Mouse (Mus musculus): ENCODE data around the gene Zcchc9. TPM values are rescaled to one million over a fixed set of nuclear protein-coding genes. Genes with fewer than 3 reads are reported as not detected.

Gene Zcchc9
- polyA plus RNA-seq, 1 experiment from 2014 or later: 14.6 TPM

DNA sequence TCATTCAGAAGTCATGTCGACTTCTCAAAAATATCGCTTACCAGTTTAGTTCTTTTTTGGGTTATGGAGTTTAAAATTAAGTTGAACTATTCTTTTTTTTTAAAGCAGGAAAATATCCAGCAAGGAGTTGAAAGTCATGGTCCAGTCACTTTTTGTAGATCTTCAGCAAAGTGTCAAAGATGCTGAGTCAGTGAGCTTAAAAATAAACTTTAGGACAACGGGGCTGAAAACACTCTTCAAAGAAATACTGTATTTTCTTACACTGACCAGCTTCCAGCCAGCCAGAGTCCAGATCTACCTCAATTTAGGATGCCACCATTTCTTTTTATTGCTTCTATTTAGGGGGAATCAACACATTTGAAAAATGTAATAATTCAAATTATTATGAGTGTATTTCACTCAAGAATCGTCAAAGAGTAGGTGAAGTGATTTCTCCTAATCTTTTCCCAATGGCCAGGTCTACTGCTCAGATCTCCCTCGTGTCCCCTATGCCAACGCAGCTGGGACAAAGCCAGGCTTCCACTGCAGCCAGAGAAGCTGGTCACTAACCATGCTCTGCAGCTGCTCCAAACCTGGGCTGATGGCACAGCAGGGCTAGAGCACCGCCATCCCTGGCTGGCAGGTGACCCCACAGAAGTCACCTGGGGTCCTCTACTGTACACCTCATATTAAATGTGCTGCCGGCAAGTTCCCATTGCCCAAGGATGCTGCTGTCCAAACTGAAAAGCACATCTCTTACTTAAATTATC is 47.0 kb downstream of the Zcchc9 start:
- Histone ChIP-seq H3K4me2 (no peak overlapping the region), H3K4me3 (replicated peaks) (no peak overlapping the region)

DNA sequence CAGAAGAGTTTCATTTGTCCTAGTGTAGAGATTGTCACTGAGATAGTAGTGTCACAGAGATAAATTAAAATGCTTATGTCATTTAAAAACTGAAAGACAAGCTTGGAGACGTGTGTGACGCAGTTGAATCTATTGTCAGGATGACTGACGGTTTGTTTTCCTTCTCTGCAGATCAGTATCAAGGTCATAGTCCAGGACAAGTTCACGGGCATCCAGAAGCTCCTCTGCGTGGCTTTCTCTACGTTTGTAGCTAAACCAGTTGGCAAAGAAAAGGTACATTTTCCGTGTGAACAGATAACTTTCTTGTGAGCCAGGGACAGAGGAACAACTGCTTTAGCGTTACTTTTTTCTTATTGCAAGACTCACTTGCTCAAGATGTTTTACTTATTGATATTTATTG is 47.7 kb downstream of the Zcchc9 start:
- no peak for DNase-seq
- Histone ChIP-seq H3K4me2 (no peak overlapping the region), H3K4me3 (replicated peaks) (no peak overlapping the region), H3K9ac (no peak overlapping the region), H3K4me1 (replicated peaks) (no peaks in the 10 kb centered on the region), H3K27me3 (no peaks in the 10 kb centered on the region), H3K9me3 (replicated peaks) (no peaks in the 10 kb centered on the region), H3K27ac (no peak overlapping the region), H3K36me3 (no peaks in the 10 kb centered on the region)
- no peak for ATAC-seq (ENCODE audit: low read depth)
- 58% methylated on average over 8 of the region's 8 CpGs for WGBS (ENCODE audit: insufficient replicate concordance)

More for the DNA sequence above, 47.0 kb downstream of the Zcchc9 start:
- ATAC-seq (ENCODE audit: low read depth) (no peak), DNase-seq (no peak)
- Histone ChIP-seq H3K27ac (no peak overlapping the region), H3K9ac (no peak overlapping the region), H3K27me3 (no peaks in the 10 kb centered on the region), H3K4me1 (replicated peaks) (no peaks in the 10 kb centered on the region), H3K9me3 (replicated peaks) (no peaks in the 10 kb centered on the region), H3K36me3 (no peaks in the 10 kb centered on the region)
- 76% methylated on average over 8 of the region's 8 CpGs for WGBS (ENCODE audit: insufficient replicate concordance)

DNA sequence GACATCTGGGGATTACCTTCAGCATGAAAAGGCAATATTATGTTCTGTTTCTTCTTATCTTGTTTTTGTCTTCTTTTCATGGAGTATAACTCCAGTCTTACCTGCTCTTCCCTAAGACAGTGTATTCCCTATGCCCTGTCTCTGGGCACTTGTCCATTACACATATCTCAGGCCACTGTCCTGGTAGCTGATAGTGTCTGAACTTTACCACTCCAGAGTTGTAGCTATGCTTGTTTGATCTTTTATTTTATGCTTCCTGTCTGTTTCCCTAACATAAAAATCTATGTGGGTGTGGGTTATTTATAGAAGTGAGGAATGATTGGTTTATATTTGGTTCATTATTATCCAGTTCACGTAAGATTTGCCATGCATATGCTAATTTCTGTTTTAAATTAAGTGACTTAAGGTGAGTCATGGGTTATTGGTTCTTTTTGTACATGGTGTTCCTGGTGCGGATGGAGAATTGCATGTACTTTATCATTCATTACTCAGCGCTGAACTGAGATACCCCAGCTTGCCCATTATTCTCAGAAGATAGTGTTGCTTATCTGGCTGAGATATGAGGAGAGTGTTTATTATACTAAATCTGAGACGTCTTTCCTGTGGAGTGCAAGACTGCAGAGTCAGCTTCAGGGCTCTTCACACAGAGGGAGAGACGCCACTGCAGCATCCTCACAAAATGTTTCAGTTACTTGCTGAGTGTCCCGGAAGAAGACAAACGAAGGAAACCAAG is 49.0 kb downstream of the Zcchc9 start:
- Histone ChIP-seq H3K36me3 (no peaks in the 10 kb centered on the region), H3K9me3 (replicated peaks) (no peaks in the 10 kb centered on the region), H3K9ac (no peak overlapping the region), H3K27ac (no peak overlapping the region), H3K4me3 (replicated peaks) (no peak overlapping the region), H3K4me2 (no peak overlapping the region), H3K4me1 (replicated peaks) (no peaks in the 10 kb centered on the region), H3K27me3 (no peaks in the 10 kb centered on the region)
- 57% methylated on average over 7 of the region's 7 CpGs for WGBS (ENCODE audit: insufficient replicate concordance)
- ATAC-seq (ENCODE audit: low read depth): no peak
- DNase-seq: no peak

DNA sequence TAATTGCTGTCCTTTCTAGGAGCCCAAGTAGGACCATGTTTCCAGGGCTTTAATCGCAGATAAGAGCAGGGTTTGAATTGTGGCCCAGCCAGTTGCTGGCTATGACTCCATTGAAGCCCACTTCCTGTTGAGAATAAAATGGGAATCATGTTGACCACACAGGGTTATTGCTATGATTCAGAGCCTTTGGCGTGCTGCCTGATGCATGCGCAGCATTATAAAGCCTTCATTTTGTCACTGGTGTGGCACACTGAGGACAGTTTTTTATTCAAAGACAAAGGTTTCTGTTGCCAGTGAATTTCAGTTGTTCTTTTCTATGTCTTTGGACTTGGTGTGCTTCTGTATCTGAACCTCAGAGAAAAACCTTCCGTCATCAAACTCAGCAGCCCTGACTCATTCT is 51.3 kb downstream of the Zcchc9 start:
- ATAC-seq (ENCODE audit: low read depth): no peak
- DNase-seq: no peak
- no peaks in the 10 kb centered on the region for H3K4me1 ChIP-seq (replicated peaks)
- no peaks in the 10 kb centered on the region for H3K36me3 ChIP-seq
- H3K27ac ChIP-seq: no peak overlapping the region
- H3K9me3 ChIP-seq (replicated peaks): no peaks in the 10 kb centered on the region
- WGBS (ENCODE audit: insufficient replicate concordance): 80% methylated on average over 4 of the region's 4 CpGs
- H3K4me3 ChIP-seq (replicated peaks): no peak overlapping the region
- no peak overlapping the region for H3K4me2 ChIP-seq
- H3K27me3 ChIP-seq: no peaks in the 10 kb centered on the region
- no peak overlapping the region for H3K9ac ChIP-seq

DNA sequence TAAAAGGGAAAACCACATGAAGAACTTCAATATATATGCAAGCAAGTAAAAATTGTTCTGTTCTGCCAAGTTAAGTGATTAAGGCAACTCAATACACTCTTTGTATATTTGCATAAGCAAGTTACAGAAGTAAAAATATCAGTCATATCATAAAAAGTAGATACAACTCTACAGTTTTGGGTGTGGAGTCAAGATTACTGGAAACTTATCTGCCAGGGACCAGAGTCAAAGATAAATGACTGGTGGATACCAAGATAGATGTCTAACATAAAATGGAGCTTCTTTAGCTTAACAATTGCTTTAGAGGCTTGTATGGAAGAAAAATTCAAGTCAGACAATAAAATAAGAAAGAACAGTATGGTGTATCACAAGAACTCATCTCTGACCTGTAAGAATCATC is 52.7 kb downstream of the Zcchc9 start:
- no peaks in the 10 kb centered on the region for H3K9me3 ChIP-seq (replicated peaks)
- H3K36me3 ChIP-seq: no peaks in the 10 kb centered on the region
- no peak overlapping the region for H3K27ac ChIP-seq
- H3K4me3 ChIP-seq (replicated peaks): no peak overlapping the region
- no peaks in the 10 kb centered on the region for H3K27me3 ChIP-seq
- H3K4me1 ChIP-seq (replicated peaks): no peaks in the 10 kb centered on the region
- DNase-seq: no peak
- H3K4me2 ChIP-seq: no peak overlapping the region
- ATAC-seq (ENCODE audit: low read depth): no peak
- H3K9ac ChIP-seq: no peak overlapping the region

DNA sequence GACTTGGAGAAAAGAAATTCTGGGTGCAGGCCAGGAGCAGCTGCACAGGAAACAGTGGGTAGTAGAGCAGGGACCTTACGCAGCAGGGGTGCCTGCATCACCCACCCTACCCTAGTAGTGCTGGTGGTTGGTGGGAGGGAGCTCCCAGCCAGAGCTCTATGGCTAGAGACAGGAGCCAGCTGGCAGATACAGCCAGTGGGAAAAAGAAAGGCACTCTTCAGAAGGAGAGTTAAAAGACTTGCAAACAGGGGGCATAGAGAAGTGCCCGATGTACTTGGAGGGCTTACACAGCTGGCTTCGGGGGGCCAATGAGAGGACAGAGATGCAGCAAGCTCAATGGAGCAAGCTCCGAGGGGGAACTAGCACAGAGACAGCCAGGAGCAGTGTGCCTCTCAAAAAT is 53.8 kb downstream of the Zcchc9 start:
- WGBS (ENCODE audit: insufficient replicate concordance): 44% methylated on average over 4 of the region's 4 CpGs
- no peaks in the 10 kb centered on the region for H3K9me3 ChIP-seq (replicated peaks)
- DNase-seq: no peak

DNA sequence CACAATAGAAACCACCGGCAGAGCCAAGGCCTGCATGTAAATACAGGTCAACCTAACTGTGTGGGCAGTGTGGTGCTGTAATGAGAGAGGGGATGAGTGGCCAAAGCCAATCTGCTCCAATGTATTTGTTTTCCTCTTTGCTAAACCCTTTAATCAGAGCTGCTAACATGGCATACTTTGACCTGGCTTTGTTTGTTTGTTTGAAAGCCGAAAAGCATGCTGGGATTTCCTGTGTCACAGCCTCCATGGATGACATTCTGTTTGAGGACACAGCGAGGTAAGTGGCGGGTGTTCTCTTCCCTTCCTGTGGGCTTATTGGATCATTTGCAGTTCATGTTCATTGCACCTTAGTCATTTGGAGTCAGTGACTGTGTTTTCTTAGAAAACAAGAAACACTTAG is 57.5 kb downstream of the Zcchc9 start:
- Histone ChIP-seq H3K9me3 (replicated peaks) (no peaks in the 10 kb centered on the region), H3K27ac (no peak overlapping the region), H3K27me3 (no peaks in the 10 kb centered on the region), H3K4me3 (replicated peaks) (no peak overlapping the region), H3K36me3 (no peaks in the 10 kb centered on the region), H3K9ac (no peak overlapping the region), H3K4me1 (replicated peaks) (no peaks in the 10 kb centered on the region), H3K4me2 (no peak overlapping the region)
- ATAC-seq (ENCODE audit: low read depth): no peak
- 73% methylated on average over 4 of the region's 4 CpGs for WGBS (ENCODE audit: insufficient replicate concordance)
- no peak for DNase-seq

More for the DNA sequence above, 53.8 kb downstream of the Zcchc9 start:
- no peak overlapping the region for H3K9ac ChIP-seq
- no peak overlapping the region for H3K4me3 ChIP-seq (replicated peaks)
- no peaks in the 10 kb centered on the region for H3K36me3 ChIP-seq
- H3K27me3 ChIP-seq: no peaks in the 10 kb centered on the region
- ATAC-seq (ENCODE audit: low read depth): no peak
- no peak overlapping the region for H3K27ac ChIP-seq
- H3K4me2 ChIP-seq: no peak overlapping the region
- no peaks in the 10 kb centered on the region for H3K4me1 ChIP-seq (replicated peaks)

DNA sequence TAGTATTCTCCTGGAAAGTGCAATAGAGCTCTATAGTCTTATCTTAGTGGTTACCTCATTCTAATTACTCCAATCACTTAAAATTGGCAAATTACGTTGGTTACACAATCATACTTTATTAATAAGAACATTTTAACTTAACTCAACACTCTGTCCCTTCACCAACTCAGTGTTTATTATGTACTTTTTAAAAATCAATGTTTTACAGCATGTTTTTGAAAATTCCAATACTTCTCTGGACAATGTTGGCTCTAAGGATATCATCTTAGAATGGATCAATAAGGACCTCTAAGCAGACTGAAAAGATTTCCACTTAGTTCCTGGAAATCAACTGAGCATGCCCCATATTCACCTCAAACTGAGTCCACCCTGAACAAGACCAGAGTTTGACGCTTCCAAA is 59.1 kb downstream of the Zcchc9 start:
- H3K4me3 ChIP-seq (replicated peaks): no peak overlapping the region
- H3K36me3 ChIP-seq: no peaks in the 10 kb centered on the region
- H3K9ac ChIP-seq: no peak overlapping the region
- DNase-seq (no peak), ATAC-seq (ENCODE audit: low read depth) (no peak)
- H3K27me3 ChIP-seq: no peaks in the 10 kb centered on the region
- H3K4me2 ChIP-seq: no peak overlapping the region
- no peak overlapping the region for H3K27ac ChIP-seq
- H3K4me1 ChIP-seq (replicated peaks): no peaks in the 10 kb centered on the region
- no peaks in the 10 kb centered on the region for H3K9me3 ChIP-seq (replicated peaks)
- WGBS (ENCODE audit: insufficient replicate concordance): 67% methylated on average over 2 of the region's 2 CpGs

Small RNAs within 50 kb of the gene (microRNA-seq; reads per million reads assigned to microRNA genes)
- not detected for gene Gm27656

Other genes with a start within 250 kb of the Zcchc9 start
- gene Acot12, start 66.2 kb downstream of the Zcchc9 start, polyA plus RNA-seq (2015; fragmentation: Nextera tagmentation; extraction: Ambion mirVana): 1.3 and 2.1 TPM in 2 replicates
- gene Ckmt2, start 69.2 kb upstream of the Zcchc9 start, polyA plus RNA-seq (2015; fragmentation: Nextera tagmentation; extraction: Ambion mirVana): not detected in 2 replicates